ENCODE assay signal across 10 mouse cellular contexts in the genomic region with DNA sequence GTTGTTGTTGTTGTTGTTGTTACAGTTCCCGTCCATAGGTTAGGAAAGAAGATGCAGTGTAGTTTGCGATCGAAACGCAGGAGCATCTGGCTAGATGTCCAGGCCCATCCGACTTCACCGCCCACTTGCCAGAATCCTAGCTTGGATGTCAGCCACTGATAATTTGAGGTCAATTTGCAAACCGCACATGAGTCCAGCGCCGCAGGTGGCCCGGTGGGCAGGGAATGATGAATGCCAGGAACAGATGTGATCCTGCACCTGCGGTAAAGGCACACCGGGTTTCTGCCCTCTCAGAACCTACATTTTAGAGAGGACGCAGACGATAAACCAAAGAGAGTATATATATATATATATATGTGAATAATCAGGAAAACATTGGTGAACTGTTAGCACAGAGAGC. TPM values are rescaled to one million over a fixed set of nuclear protein-coding genes. Genes with fewer than 3 reads are reported as not detected.
DNase-seq lines count a peak whose midpoint lies in the region; ATAC-seq lines count a peak whose summit lies in the region.
"Had no signal": no experiment of that assay in that cellular context is flagged by ENCODE, and none has a peak within 500 bp of the region (broad histone marks: within the 10 kb centered on the region; RNA-seq: fewer than 3 reads in every experiment).

No protein-coding gene starts in this region.

- WGBS in heart, embryonic 16.5 days: 73% methylated on average over 14 of the region's 14 CpGs
- WGBS in hindbrain, embryonic 13.5 days: 53% methylated on average over 14 of the region's 14 CpGs
- WGBS in midbrain, embryonic 14.5 days: 67% methylated on average over 14 of the region's 14 CpGs

- peak overlapping the region; percentile 84 for H3K4me3 ChIP-seq in heart, embryonic 16.5 days (ENCODE audit: low read length)
- peak overlapping the region; percentile 64 for H3K4me3 ChIP-seq in hindbrain, embryonic 13.5 days
- no peak overlapping the region for H3K4me3 ChIP-seq in midbrain, embryonic 14.5 days (replicated peaks; ENCODE audit: low read depth, low read length)

- peak overlapping the region; percentile 38 for H3K9ac ChIP-seq in heart, embryonic 16.5 days (ENCODE audit: low read length)
- H3K9ac ChIP-seq in hindbrain, embryonic 13.5 days: no peak overlapping the region
- no peak overlapping the region for H3K9ac ChIP-seq in midbrain, embryonic 14.5 days (replicated peaks; ENCODE audit: low read length)

- H3K4me1 ChIP-seq in heart, embryonic 16.5 days (ENCODE audit: control insufficient read depth, insufficient read depth, low read length): peaks cover 17% of the 10 kb centered on the region
- peaks cover 24% of the 10 kb centered on the region for H3K4me1 ChIP-seq in hindbrain, embryonic 13.5 days (replicated peaks)
- H3K4me1 ChIP-seq in midbrain, embryonic 14.5 days (ENCODE audit: control insufficient read depth, insufficient read depth, low read length): peaks cover 8% of the 10 kb centered on the region; the same call in 1 of the 2 replicates

- no peak for ATAC-seq in heart, embryonic 16.5 days (replicated peaks; ENCODE audit: extremely low read depth, insufficient read depth, low FRiP score)
- 0 out of 2 replicates have a peak, but pooled peaks have one; percentile 5 for ATAC-seq in hindbrain, embryonic 13.5 days (ENCODE audit: low FRiP score)
- ATAC-seq in midbrain, embryonic 14.5 days (ENCODE audit: low FRiP score, low TSS enrichment): no peak

- intact Hi-C loops in left cerebral cortex, postnatal 10 days (cut with DNase I): loop anchor here (5.0 kb wide), 2 partner anchors 71 to 144 kb away; no protein-coding TSS in a partner anchor

- peak overlapping the region; percentile 92 for H3K4me2 ChIP-seq in heart, embryonic 16.5 days (ENCODE audit: low read depth, low read length)
- peak overlapping the region; percentile 95 for H3K4me2 ChIP-seq in hindbrain, embryonic 13.5 days
- H3K4me2 ChIP-seq in midbrain, embryonic 14.5 days (ENCODE audit: low read length): peak overlapping the region; percentile 95

- H3K27ac ChIP-seq in heart, embryonic 16.5 days (ENCODE audit: low read length): no peak overlapping the region; the same call in 1 of the 2 replicates
- H3K27ac ChIP-seq in hindbrain, embryonic 13.5 days: no peak overlapping the region
- no peak overlapping the region for H3K27ac ChIP-seq in midbrain, embryonic 14.5 days (replicated peaks; ENCODE audit: low read depth, low read length)

- no peaks in the 10 kb centered on the region for H3K36me3 ChIP-seq in heart, embryonic 16.5 days (ENCODE audit: control insufficient read depth, insufficient read depth)
- no peaks in the 10 kb centered on the region for H3K36me3 ChIP-seq in hindbrain, embryonic 13.5 days
- no peaks in the 10 kb centered on the region for H3K36me3 ChIP-seq in midbrain, embryonic 14.5 days (ENCODE audit: control insufficient read depth, insufficient read depth, low read length)
- H3K36me3 ChIP-seq: G1E had no signal

- H3K27me3 ChIP-seq in heart, embryonic 16.5 days (ENCODE audit: control insufficient read depth, insufficient read depth, low read length): no peaks in the 10 kb centered on the region
- peaks cover 21% of the 10 kb centered on the region; the same call in 1 of the 2 replicates for H3K27me3 ChIP-seq in hindbrain, embryonic 13.5 days
- H3K27me3 ChIP-seq in midbrain, embryonic 14.5 days (ENCODE audit: control insufficient read depth, insufficient read depth, low read length): no peaks in the 10 kb centered on the region

- no peak for DNase-seq in heart, adult 18-20 months
- peak; percentile 57 for DNase-seq in cerebellum, adult 11-12 months
- DNase-seq in midbrain, embryonic 14.5 days: no peak
- DNase-seq in adrenal gland, adult 2 months: no peak
- DNase-seq in left cerebral cortex, postnatal 10 days (ENCODE audit: extremely low spot score in 1 of 2, low spot score in 2 of 2): no peak
- no peak for DNase-seq in adrenal gland, postnatal 4 days (ENCODE audit: low spot score in 2 of 2)

- no peaks in the 10 kb centered on the region for H3K9me3 ChIP-seq in heart, embryonic 16.5 days (replicated peaks; ENCODE audit: control insufficient read depth, low read length)
- no peaks in the 10 kb centered on the region for H3K9me3 ChIP-seq in hindbrain, embryonic 13.5 days
- H3K9me3 ChIP-seq in midbrain, embryonic 14.5 days (ENCODE audit: control insufficient read depth, low read length): no peaks in the 10 kb centered on the region
- H3K9me3 ChIP-seq: G1E had no signal

RNA-seq across cellular contexts. Expression of gene Osbpl3, which starts 0.7 kb away (rescaled TPM):
- polyA plus RNA-seq in heart, embryonic 16.5 days (2015; fragmentation: Nextera tagmentation; extraction: Ambion mirVana): 19.4 and 19.7 TPM in 2 replicates
- total RNA-seq in heart, adult 18-20 months (2021): 10 to 100 TPM; 23.9 to 25.5 TPM
- polyA plus RNA-seq in hindbrain, embryonic 13.5 days (2015; fragmentation: Nextera tagmentation; extraction: Ambion mirVana): 4.6 and 4.8 TPM in 2 replicates
- 4.2 and 5.5 TPM in 2 replicates for polyA plus RNA-seq in midbrain, embryonic 14.5 days (2014; fragmentation: Nextera tagmentation; extraction: Ambion mirVana)
- 10 to 100 TPM; 28.2 to 97.9 TPM for total RNA-seq in adrenal gland, adult 2 months (2021)
- 11.0 and 13.0 TPM in 2 replicates for polyA plus RNA-seq in adrenal gland, adult 2 months (2012; rRNA removed)
- total RNA-seq in left cerebral cortex, postnatal 10 days (2021): 10 to 100 TPM; 26.8 to 27.9 TPM
- 10 to 100 TPM; 56.0 to 58.5 TPM for total RNA-seq in adrenal gland, postnatal 4 days (2021)
- polyA plus RNA-seq: erythroblast, embryonic 14.5 days; G1E had no signal
